Mouse (Mus musculus) forebrain, embryonic 15.5 days (tissue): Measurements from ENCODE around the gene BC016579. TPM values are rescaled to one million over a fixed set of nuclear protein-coding genes. Genes with fewer than 3 reads are reported as not detected.
A peak's percentile ranks its signal among the peaks of the same experiment; 100 is the strongest.

Experiments
- ATAC-seq: fragments of 200-750 bp; cut with Nextera tagmentation; replicated peaks from 2 replicates; pipeline ENCODE4 v1.8.0; 2017; ENCODE audit warnings: mild to moderate bottlenecking, moderate TSS enrichment, moderate library complexity
- H3K27ac ChIP-seq: fragments of 300-500 bp; sonication (generic); replicated peaks from 2 replicates; pipeline ENCODE4 v1.5.1; 2015; ENCODE audit warnings: mild to moderate bottlenecking, inconsistent platforms
- H3K27me3 ChIP-seq: fragments of 300-500 bp; sonication (generic); 2 replicates; pipeline ENCODE4 v1.6.1; 2015; ENCODE audit warnings: inconsistent platforms
- H3K36me3 ChIP-seq: fragments of 300-500 bp; sonication (generic); 2 replicates; pipeline ENCODE4 v1.6.1; 2015; ENCODE audit warnings: mild to moderate bottlenecking, inconsistent platforms
- H3K4me1 ChIP-seq: fragments of 300-500 bp; sonication (generic); 2 replicates; pipeline ENCODE4 v1.6.1; 2015; ENCODE audit warnings: inconsistent platforms
- H3K4me2 ChIP-seq: fragments of 300-500 bp; sonication (generic); replicated peaks from 2 replicates; pipeline ENCODE4 v1.6.1; 2015; ENCODE audit warnings: mild to moderate bottlenecking, inconsistent platforms
- H3K4me3 ChIP-seq: fragments of 300-500 bp; sonication (generic); 2 replicates; pipeline ENCODE4 v1.5.1; 2015; ENCODE audit warnings: mild to moderate bottlenecking, inconsistent platforms
- H3K9ac ChIP-seq: fragments of 300-500 bp; sonication (generic); replicated peaks from 2 replicates; pipeline ENCODE4 v1.6.1; 2015; ENCODE audit warnings: mild to moderate bottlenecking, inconsistent platforms
- H3K9me3 ChIP-seq: fragments of 300-500 bp; sonication (generic); 2 replicates; pipeline ENCODE4 v1.6.1; 2016; ENCODE audit warnings: inconsistent platforms
- WGBS: fragments of 180-500 bp; shearing (Covaris S2); methylation state at CpG from one replicate; pipeline ENCODE4 v1.1.7; 2015; ENCODE audit warnings: mixed read lengths; 5-methylcytosine and 5-hydroxymethylcytosine counted together
- polyA plus RNA-seq: library from polyadenylated mRNA; unstranded; fragments of >200 nt; fragmentation: Nextera tagmentation; extraction: Ambion mirVana; gene quantifications from 2 replicates; pipeline ENCODE4 v1.2.1, GENCODE M21; 2015

Gene BC016579
- polyA plus RNA-seq, 1 experiment from 2014 or later, result 0.08 TPM

- 71% methylated on average over 3 of the region's 3 CpGs for WGBS
- no peak overlapping the region for H3K4me2 ChIP-seq
Observed at GRCm38 (mm10) chr16:45668178-45668577, 14.3 kb upstream of the BC016579 start.

GRCm38 (mm10) chr16:45666136-45666535 lies 12.3 kb upstream of the BC016579 start:
- no peak for ATAC-seq
- no peaks in the 10 kb centered on the region for H3K9me3 ChIP-seq

More at GRCm38 (mm10) chr16:45668178-45668577, 14.3 kb upstream of the BC016579 start:
- ATAC-seq, result no peak
- no peaks in the 10 kb centered on the region for H3K36me3 ChIP-seq
- no peak overlapping the region for H3K27ac ChIP-seq
- no peaks in the 10 kb centered on the region for H3K27me3 ChIP-seq
- H3K4me3 ChIP-seq, result no peak overlapping the region
- no peak overlapping the region for H3K9ac ChIP-seq
- H3K4me1 ChIP-seq, result no peaks in the 10 kb centered on the region
- no peaks in the 10 kb centered on the region for H3K9me3 ChIP-seq

GRCm38 (mm10) chr16:45662381-45662780 lies 8.5 kb upstream of the BC016579 start:
- H3K4me1 ChIP-seq, result no peaks in the 10 kb centered on the region
- no peak overlapping the region for H3K27ac ChIP-seq
- H3K27me3 ChIP-seq, result no peaks in the 10 kb centered on the region
- H3K36me3 ChIP-seq, result no peaks in the 10 kb centered on the region
- no peak for ATAC-seq
- H3K4me3 ChIP-seq, result no peak overlapping the region
- H3K9me3 ChIP-seq, result no peaks in the 10 kb centered on the region
- no peak overlapping the region for H3K9ac ChIP-seq
- no peak overlapping the region for H3K4me2 ChIP-seq

More at GRCm38 (mm10) chr16:45666136-45666535, 12.3 kb upstream of the BC016579 start:
- no peaks in the 10 kb centered on the region for H3K27me3 ChIP-seq
- no peak overlapping the region for H3K27ac ChIP-seq
- H3K4me1 ChIP-seq, result no peaks in the 10 kb centered on the region
- no peak overlapping the region for H3K4me3 ChIP-seq
- H3K36me3 ChIP-seq, result no peaks in the 10 kb centered on the region
- no peak overlapping the region for H3K9ac ChIP-seq
- no peak overlapping the region for H3K4me2 ChIP-seq
- WGBS, result 85% methylated on average over 2 of the region's 2 CpGs

GRCm38 (mm10) chr16:45659596-45659995 lies 5.7 kb upstream of the BC016579 start:
- Histone ChIP-seq H3K36me3 (no peaks in the 10 kb centered on the region), H3K4me3 (no peak overlapping the region), H3K4me1 (no peaks in the 10 kb centered on the region), H3K9me3 (no peaks in the 10 kb centered on the region), H3K9ac (no peak overlapping the region), H3K4me2 (no peak overlapping the region), H3K27ac (no peak overlapping the region), H3K27me3 (no peaks in the 10 kb centered on the region)
- 83% methylated on average over 4 of the region's 4 CpGs for WGBS
- ATAC-seq, result no peak; the same call in 1 of the 2 replicates

GRCm38 (mm10) chr16:45658248-45658647 lies 4.4 kb upstream of the BC016579 start:
- no peak for ATAC-seq
- Histone ChIP-seq H3K4me3 (no peak overlapping the region), H3K27ac (no peak overlapping the region), H3K27me3 (peaks cover 2% of the 10 kb centered on the region; the same call in 1 of the 2 replicates), H3K36me3 (no peaks in the 10 kb centered on the region), H3K4me2 (no peak overlapping the region), H3K4me1 (peaks cover 6% of the 10 kb centered on the region; the same call in 1 of the 2 replicates), H3K9me3 (no peaks in the 10 kb centered on the region), H3K9ac (no peak overlapping the region)
- WGBS, result 92% methylated on average over 1 of the region's 1 CpGs

GRCm38 (mm10) chr16:45657574-45658159 lies 3.8 kb upstream of the BC016579 start:
- Histone ChIP-seq H3K36me3 (no peaks in the 10 kb centered on the region), H3K4me1 (peaks cover 6% of the 10 kb centered on the region; the same call in 1 of the 2 replicates), H3K9ac (no peak overlapping the region), H3K4me3 (no peak overlapping the region), H3K27ac (no peak overlapping the region), H3K9me3 (no peaks in the 10 kb centered on the region), H3K27me3 (peaks cover 2% of the 10 kb centered on the region; the same call in 1 of the 2 replicates), H3K4me2 (no peak overlapping the region)
- no peak for ATAC-seq
- 92% methylated on average over 12 of the region's 12 CpGs for WGBS

GRCm38 (mm10) chr16:45654465-45654864 lies 597 bp upstream of the BC016579 start:
- Histone ChIP-seq H3K4me1 (peaks cover 6% of the 10 kb centered on the region; the same call in 1 of the 2 replicates), H3K9ac (no peak overlapping the region), H3K27me3 (peaks cover 2% of the 10 kb centered on the region; the same call in 1 of the 2 replicates), H3K4me3 (no peak overlapping the region), H3K36me3 (no peaks in the 10 kb centered on the region), H3K27ac (no peak overlapping the region), H3K9me3 (no peaks in the 10 kb centered on the region), H3K4me2 (peak overlapping the region; percentile 47; the same call in 1 of the 2 replicates)
- no peak for ATAC-seq
- WGBS, result 62% methylated on average over 9 of the region's 9 CpGs

GRCm38 (mm10) chr16:45653009-45653933 lies 597 bp downstream of the BC016579 start:
- no peak overlapping the region for H3K27ac ChIP-seq
- H3K27me3 ChIP-seq, result peaks cover 2% of the 10 kb centered on the region; the same call in 1 of the 2 replicates
- no peak overlapping the region for H3K9ac ChIP-seq
- peaks cover 6% of the 10 kb centered on the region; the same call in 1 of the 2 replicates for H3K4me1 ChIP-seq
- peak overlapping the region; percentile 47 for H3K4me2 ChIP-seq
- 18% methylated on average over 17 of the region's 17 CpGs for WGBS
- no peaks in the 10 kb centered on the region for H3K36me3 ChIP-seq
- H3K4me3 ChIP-seq, result peak overlapping the region; percentile 27
- no peaks in the 10 kb centered on the region for H3K9me3 ChIP-seq
- no peak for ATAC-seq

GRCm38 (mm10) chr16:45651497-45651896 lies 2.4 kb downstream of the BC016579 start:
- H3K27ac ChIP-seq, result no peak overlapping the region
- 83% methylated on average over 2 of the region's 2 CpGs for WGBS
- no peak overlapping the region for H3K9ac ChIP-seq
- no peaks in the 10 kb centered on the region for H3K9me3 ChIP-seq
- H3K36me3 ChIP-seq, result no peaks in the 10 kb centered on the region
- no peak overlapping the region for H3K4me3 ChIP-seq
- no peak overlapping the region for H3K4me2 ChIP-seq
- ATAC-seq, result no peak
- H3K27me3 ChIP-seq, result peaks cover 2% of the 10 kb centered on the region; the same call in 1 of the 2 replicates
- H3K4me1 ChIP-seq, result peaks cover 6% of the 10 kb centered on the region; the same call in 1 of the 2 replicates

- 82% methylated on average over 6 of the region's 6 CpGs for WGBS
- Histone ChIP-seq H3K27ac (no peak overlapping the region), H3K9ac (no peak overlapping the region), H3K36me3 (no peaks in the 10 kb centered on the region), H3K4me1 (no peaks in the 10 kb centered on the region), H3K4me2 (no peak overlapping the region), H3K9me3 (no peaks in the 10 kb centered on the region), H3K4me3 (no peak overlapping the region), H3K27me3 (no peaks in the 10 kb centered on the region)
- ATAC-seq, result no peak
Observed at GRCm38 (mm10) chr16:45644380-45644779, 9.5 kb downstream of the BC016579 start.

GRCm38 (mm10) chr16:45643944-45644343 lies 9.9 kb downstream of the BC016579 start:
- no peaks in the 10 kb centered on the region for H3K4me1 ChIP-seq
- H3K27ac ChIP-seq, result no peak overlapping the region
- no peak overlapping the region for H3K4me2 ChIP-seq
- no peak overlapping the region for H3K9ac ChIP-seq
- H3K4me3 ChIP-seq, result no peak overlapping the region
- H3K27me3 ChIP-seq, result no peaks in the 10 kb centered on the region
- no peaks in the 10 kb centered on the region for H3K9me3 ChIP-seq
- WGBS, result 87% methylated on average over 3 of the region's 3 CpGs
- no peak for ATAC-seq
- H3K36me3 ChIP-seq, result no peaks in the 10 kb centered on the region

- H3K4me1 ChIP-seq, result no peaks in the 10 kb centered on the region
- WGBS, result 63% methylated on average over 3 of the region's 3 CpGs
- no peak for ATAC-seq
- H3K9ac ChIP-seq, result no peak overlapping the region
- H3K4me3 ChIP-seq, result no peak overlapping the region
- no peak overlapping the region for H3K27ac ChIP-seq
- no peaks in the 10 kb centered on the region for H3K36me3 ChIP-seq
- H3K27me3 ChIP-seq, result no peaks in the 10 kb centered on the region
- H3K4me2 ChIP-seq, result no peak overlapping the region
- H3K9me3 ChIP-seq, result no peaks in the 10 kb centered on the region
Observed at GRCm38 (mm10) chr16:45641301-45641700, 12.6 kb downstream of the BC016579 start.
